Mouse (Mus musculus) lung, postnatal 36 days (tissue): ENCODE results near the gene Cdc25a.

ENCODE experiments used
- DNase-seq: peaks from one replicate; pipeline ENCODE4 v3.0.0; 2022; ENCODE audit warnings: mixed read lengths

Cdc25a gene

DNA sequence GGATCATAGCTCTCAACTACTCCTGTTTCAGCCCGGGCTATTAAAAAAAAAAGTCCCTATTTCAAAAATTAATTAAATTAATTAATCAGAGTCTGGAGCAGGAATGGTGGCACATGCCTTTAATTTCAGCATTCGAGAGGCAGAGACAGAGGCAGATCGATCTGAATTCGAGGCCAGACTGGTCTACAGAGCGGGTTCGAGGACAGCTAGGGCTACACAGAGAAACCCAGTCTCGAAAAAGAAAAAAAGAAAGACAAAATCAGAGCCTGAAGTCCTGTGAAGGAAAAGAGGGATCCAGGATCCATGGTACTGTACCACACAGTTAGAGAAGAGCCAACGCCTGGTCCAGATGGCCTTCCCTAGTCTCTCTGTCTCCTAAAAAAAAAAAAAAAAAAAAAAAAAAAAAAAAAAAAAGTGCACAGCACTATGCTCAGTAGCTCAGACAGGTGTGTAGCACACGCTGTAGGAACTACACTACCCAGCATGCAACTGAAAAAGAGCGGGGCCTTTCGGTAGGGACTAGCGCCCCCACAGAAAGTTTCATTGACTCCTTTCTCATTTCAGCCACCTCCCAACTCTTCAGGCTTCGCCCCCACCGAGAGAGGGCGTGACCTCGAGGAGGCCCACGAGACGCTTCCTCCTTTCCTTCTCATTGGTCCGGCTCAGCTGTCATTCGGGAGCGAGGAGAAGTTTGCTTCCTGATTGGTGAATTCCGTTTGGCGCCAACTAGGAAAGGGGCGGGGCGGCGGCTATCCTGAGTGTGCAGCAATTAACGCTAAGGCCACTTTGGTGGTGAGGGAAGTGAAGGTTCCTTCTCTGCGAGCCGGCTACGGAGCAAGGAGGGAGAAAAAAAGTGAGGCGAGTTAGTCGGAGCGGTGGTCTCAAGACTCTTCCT, at the start of gene Cdc25a:
Gene Cdc25a, plus strand, starts transcription at position 783 of the 895 bp plus-strand sequence.
- DNase-seq = peak; percentile 99

GRCm38 (mm10) chr9:109825739-109826138, 49.6 kb upstream of the Cdc25a start:
- no peak for DNase-seq

DNA sequence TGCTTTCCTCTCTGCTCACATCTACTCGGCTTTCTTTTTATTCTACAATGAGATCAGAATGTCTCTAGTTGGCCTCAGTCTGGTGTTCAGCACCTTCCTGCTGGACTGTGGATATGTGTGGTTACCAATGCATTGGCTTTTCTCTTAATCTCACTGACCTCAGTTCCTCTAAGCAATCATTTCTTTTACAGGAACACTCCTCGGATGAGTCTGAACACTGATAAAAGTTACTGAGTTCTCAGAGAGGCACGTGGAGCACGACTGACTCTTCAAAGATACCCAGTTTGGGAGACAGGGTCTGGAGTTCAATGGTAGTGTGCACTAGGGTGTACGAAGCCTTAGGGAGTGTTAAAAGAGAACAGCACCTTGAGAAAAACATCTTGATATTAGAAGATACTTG, 49.2 kb upstream of the Cdc25a start:
- DNase-seq = no peak

DNA sequence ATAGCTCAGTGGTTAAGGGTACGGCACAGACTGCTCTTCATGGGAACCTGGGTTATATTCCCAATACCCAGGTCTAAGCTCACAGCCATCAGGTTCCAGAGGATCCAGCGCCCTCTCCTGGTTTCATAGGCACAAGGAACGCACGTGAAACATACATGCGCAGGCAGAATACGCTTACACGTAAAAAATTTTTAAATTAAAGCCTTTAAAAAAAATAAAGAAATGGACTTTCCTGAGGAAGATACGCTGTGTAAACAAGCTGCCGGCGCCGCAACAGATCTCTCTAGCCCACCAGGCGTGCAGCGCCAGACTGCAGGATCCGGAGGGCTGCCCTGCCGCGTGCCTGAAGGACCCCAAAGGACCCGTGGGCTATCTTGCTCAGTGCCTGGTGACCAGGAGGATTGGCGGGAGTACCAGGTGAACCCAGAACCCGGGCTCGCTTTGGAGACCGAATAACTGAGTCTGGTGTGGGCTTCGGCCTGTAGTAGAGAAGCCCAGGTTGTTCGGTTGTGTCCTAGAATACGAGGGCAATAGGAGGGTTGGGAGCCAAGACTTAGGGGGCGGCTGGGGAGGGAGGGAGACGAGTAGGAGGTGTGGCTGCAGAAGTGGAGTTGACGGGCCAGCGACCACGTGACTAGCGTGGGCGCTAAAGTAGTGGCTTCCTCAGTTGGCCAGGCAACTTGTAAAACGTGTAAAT, 42.8 kb upstream of the Cdc25a start, which contains the start of gene Nme6:
Gene Nme6, plus strand, starts transcription at position 359 of the 697 bp plus-strand sequence.
- peak; percentile 91 for DNase-seq

GRCm38 (mm10) chr9:109833088-109833412, 42.3 kb upstream of the Cdc25a start:
- no peak for DNase-seq

- DNase-seq = peak; percentile 61
These were observed 26.0 kb upstream of the Cdc25a start, which contains the start of gene Camp for GRCm38 (mm10) chr9:109849312-109849758. Camp (minus strand) TSS chr9:109849617.

- no peak for DNase-seq
These were observed 25.3 kb upstream of the Cdc25a start for GRCm38 (mm10) chr9:109850099-109850498.

DNA sequence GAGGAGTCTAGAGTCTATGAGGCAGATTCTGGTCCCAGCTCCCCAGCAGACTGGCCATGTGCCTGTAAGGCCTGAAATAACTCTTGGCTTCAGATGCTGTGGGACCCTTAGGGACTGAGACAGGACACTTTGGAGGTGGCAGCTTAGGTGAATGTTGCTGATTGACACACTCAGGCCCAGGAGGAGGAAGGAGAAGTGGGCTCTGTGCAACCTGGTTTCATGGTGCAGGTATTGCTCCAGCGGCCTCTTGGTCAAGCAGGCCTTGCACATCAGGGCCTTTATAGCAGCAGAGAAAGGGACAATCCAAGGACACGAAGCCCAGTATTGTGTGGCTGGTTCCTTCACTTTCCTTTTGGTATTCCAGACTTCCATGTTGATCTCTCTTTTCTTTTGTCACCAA, 21.0 kb upstream of the Cdc25a start:
- no peak for DNase-seq

GRCm38 (mm10) chr9:109855947-109856346, 19.4 kb upstream of the Cdc25a start:
- DNase-seq = no peak

DNA sequence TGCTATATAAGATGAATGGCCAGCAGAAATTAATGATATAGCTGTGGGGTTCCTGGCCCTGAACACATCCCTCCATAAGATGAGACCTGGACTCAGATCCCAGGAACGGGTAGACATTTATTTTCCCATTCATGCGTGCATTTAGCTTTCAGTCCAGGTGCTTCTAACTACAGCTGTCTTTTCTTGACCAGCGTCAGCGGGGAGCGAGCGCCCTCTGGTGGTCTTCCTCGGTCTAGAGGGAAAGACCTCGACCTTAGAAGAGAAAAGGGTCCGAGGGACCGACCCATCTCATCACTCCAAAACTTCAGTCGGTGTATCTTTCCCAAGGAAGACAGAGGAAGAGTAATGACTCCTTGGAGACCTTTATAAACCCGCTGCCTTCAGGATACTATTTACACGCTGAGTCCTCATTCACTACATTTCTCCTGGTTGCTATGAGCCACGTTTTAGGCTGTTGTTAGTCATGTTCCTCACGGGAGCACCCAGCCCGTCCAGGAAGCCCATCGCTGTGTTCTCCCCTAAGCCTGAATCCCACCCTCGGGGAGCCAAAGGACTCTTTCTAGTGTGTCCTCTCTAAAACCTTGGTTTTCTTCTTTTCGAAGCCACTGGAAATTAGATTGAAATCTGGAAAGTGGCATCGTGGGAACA, 12.9 kb upstream of the Cdc25a start:
- DNase-seq = peak; percentile 83

DNA sequence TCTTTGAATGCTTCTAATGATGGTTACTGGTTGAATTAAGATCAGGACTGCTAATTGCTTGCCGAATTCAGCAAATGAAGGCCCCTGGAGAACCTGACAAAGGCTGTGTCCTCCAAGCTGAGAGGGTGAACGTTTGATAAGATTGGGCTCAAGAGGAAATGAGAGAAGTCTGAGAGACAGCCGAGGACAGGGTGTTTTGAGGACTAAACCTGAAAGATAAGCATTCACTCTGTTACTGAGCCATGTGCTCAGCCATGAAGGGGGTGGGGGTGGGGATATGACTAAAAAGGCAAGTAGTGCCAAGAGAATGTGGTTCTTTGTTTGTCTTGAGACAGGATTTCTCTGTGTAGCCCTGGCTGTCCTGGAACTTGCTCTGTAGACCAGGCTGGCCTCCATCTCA, 12.3 kb upstream of the Cdc25a start:
- DNase-seq = no peak

DNA sequence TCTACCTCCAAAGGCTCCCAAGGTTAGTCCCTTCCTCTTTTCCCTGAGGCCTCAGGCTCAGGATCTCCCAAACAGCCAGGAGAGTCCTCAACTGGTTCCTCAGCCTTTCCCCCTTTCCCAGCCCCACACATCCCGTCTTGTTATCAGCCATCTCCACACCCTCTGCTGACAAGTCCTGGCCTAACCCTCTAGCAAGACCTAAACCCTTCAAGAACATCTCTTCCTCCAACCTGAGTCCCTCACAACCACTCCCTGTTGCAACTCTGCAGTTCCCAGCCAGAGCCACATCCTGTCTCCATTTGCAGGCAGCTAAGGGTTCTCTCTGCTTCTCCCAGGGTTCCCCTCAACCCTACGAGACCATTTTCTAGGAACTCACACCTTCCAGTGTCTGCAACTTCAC, 9.2 kb upstream of the Cdc25a start:
- DNase-seq = no peak

- DNase-seq = no peak
These were observed 4.3 kb upstream of the Cdc25a start for GRCm38 (mm10) chr9:109870983-109871572.

- DNase-seq = peak; percentile 68
These were observed 569 bp downstream of the Cdc25a start for GRCm38 (mm10) chr9:109875695-109876601.

- peak; percentile 43 for DNase-seq
These were observed 1.4 kb downstream of the Cdc25a start for GRCm38 (mm10) chr9:109876756-109877155.

GRCm38 (mm10) chr9:109877666-109878065, 2.3 kb downstream of the Cdc25a start:
- no peak for DNase-seq

GRCm38 (mm10) chr9:109879305-109879704, 3.9 kb downstream of the Cdc25a start:
- no peak for DNase-seq

GRCm38 (mm10) chr9:109886259-109886658, 10.9 kb downstream of the Cdc25a start:
- no peak for DNase-seq

DNA sequence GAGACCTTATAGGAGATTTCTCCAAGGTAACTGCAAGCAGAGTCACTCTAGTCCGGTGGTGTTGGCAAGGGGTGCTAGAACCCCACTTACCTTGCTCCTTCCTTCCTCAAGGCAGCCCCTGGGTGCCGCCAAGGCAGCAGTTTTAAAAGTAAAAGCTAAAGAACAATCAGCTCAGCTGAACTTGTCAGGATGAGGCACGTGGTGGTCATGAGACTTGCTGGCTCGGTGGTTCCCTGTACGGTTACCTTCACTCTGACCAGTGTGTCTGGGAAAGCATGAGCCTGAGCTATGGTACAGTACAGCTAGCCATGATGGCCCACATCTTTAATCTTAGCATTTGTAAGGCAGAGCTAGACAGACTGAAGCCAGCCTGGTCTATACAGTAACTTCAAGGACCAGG, 11.9 kb downstream of the Cdc25a start:
- DNase-seq = no peak

DNA sequence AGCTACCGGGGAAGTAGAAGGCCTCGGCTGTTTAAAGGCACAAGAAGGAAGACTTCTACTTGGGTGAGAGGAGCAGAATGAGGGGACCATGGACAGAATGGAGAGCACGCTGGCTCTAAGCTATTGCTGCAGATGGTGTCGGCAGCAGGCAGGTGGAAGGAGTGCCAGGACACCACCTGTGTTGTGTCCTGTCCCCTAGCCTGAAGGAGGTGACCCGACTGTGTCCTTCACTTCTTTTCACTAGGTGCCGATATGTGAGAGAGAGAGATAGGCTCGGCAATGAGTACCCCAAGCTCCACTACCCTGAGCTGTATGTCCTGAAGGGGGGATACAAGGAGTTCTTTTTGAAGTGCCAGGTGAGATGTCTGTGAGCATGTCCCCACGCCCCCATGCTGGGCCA, 16.1 kb downstream of the Cdc25a start:
- DNase-seq = no peak

GRCm38 (mm10) chr9:109892651-109893250, 17.4 kb downstream of the Cdc25a start:
- peak; percentile 90 for DNase-seq
